Mouse (Mus musculus) embryonic facial prominence, embryonic 13.5 days (tissue): ENCODE results near the gene L3mbtl1. TPM values are rescaled to one million over a fixed set of nuclear protein-coding genes. Genes with fewer than 3 reads are reported as not detected.

Experiments used
- ATAC-seq: fragments of 200-750 bp; cut with Nextera tagmentation; 2 replicates; pipeline ENCODE4 v1.8.0; 2017; ENCODE audit warnings: low read depth; ENCODE audit not compliant: insufficient number of reproducible peaks, insufficient read depth, low FRiP score, low TSS enrichment
- H3K27ac ChIP-seq: fragments of 300-500 bp; sonication (generic); 2 replicates; pipeline ENCODE4 v1.5.1; 2015; ENCODE audit warnings: moderate library complexity, mild to moderate bottlenecking, inconsistent platforms
- H3K27me3 ChIP-seq: fragments of 300-500 bp; sonication (generic); 2 replicates; pipeline ENCODE4 v1.6.1; 2015; ENCODE audit warnings: mild to moderate bottlenecking, inconsistent platforms
- H3K36me3 ChIP-seq: fragments of 300-500 bp; sonication (generic); 2 replicates; pipeline ENCODE4 v1.6.1; 2015; ENCODE audit warnings: mild to moderate bottlenecking, inconsistent platforms
- H3K4me1 ChIP-seq: fragments of 300-500 bp; sonication (generic); 2 replicates; pipeline ENCODE4 v1.6.1; 2015; ENCODE audit warnings: inconsistent platforms
- H3K4me2 ChIP-seq: fragments of 300-500 bp; sonication (generic); 2 replicates; pipeline ENCODE4 v1.6.1; 2015; ENCODE audit warnings: moderate library complexity, mild to moderate bottlenecking, inconsistent platforms
- H3K4me3 ChIP-seq: fragments of 300-500 bp; sonication (generic); 2 replicates; pipeline ENCODE4 v1.5.1; 2015; ENCODE audit warnings: mild to moderate bottlenecking, inconsistent platforms
- H3K9ac ChIP-seq: fragments of 300-500 bp; sonication (generic); 2 replicates; pipeline ENCODE4 v1.6.1; 2015; ENCODE audit warnings: mild to moderate bottlenecking, inconsistent platforms
- H3K9me3 ChIP-seq: fragments of 300-500 bp; sonication (generic); 2 replicates; pipeline ENCODE4 v1.6.1; 2016; ENCODE audit warnings: inconsistent platforms
- WGBS: fragments of 180-500 bp; shearing (Covaris S2); methylation state at CpG from one replicate; pipeline ENCODE4 v1.1.7; 2015; ENCODE audit warnings: mixed read lengths; 5-methylcytosine and 5-hydroxymethylcytosine counted together
- polyA plus RNA-seq: library from polyadenylated mRNA; unstranded; fragments of >200 nt; fragmentation: Nextera tagmentation; extraction: Ambion mirVana; gene quantifications from 2 replicates; pipeline ENCODE4 v1.2.1, GENCODE M21; 2015

Gene L3mbtl1
- polyA plus RNA-seq, 1 experiment from 2014 or later = 0.13 TPM

GRCm38 (mm10) chr2:162999744-163000143 lies 56.5 kb downstream of the L3mbtl1 start:
- WGBS = 38% methylated on average over 3 of the region's 3 CpGs
- H3K36me3 ChIP-seq = no peaks in the 10 kb centered on the region
- ATAC-seq = no peak

GRCm38 (mm10) chr2:163001071-163001470 lies 57.8 kb downstream of the L3mbtl1 start:
- peaks cover 3% of the 10 kb centered on the region; the same call in 1 of the 2 replicates for H3K4me1 ChIP-seq
- no peaks in the 10 kb centered on the region for H3K9me3 ChIP-seq
- no peak overlapping the region for H3K27ac ChIP-seq
- 96% methylated on average over 1 of the region's 1 CpGs for WGBS
- no peaks in the 10 kb centered on the region for H3K27me3 ChIP-seq
- H3K4me2 ChIP-seq = no peak overlapping the region
- no peaks in the 10 kb centered on the region for H3K36me3 ChIP-seq
- no peak overlapping the region for H3K4me3 ChIP-seq
- no peak overlapping the region for H3K9ac ChIP-seq
- ATAC-seq = no peak

More at GRCm38 (mm10) chr2:162999744-163000143, 56.5 kb downstream of the L3mbtl1 start:
- H3K27ac ChIP-seq = no peak overlapping the region
- H3K27me3 ChIP-seq = no peaks in the 10 kb centered on the region
- no peak overlapping the region for H3K4me2 ChIP-seq
- H3K9ac ChIP-seq = no peak overlapping the region
- H3K9me3 ChIP-seq = no peaks in the 10 kb centered on the region
- H3K4me3 ChIP-seq = no peak overlapping the region
- H3K4me1 ChIP-seq = peaks cover 3% of the 10 kb centered on the region; the same call in 1 of the 2 replicates

GRCm38 (mm10) chr2:163007299-163007698 lies 64.0 kb downstream of the L3mbtl1 start:
- H3K4me2 ChIP-seq = no peak overlapping the region
- H3K27me3 ChIP-seq = no peaks in the 10 kb centered on the region
- H3K36me3 ChIP-seq = no peaks in the 10 kb centered on the region
- ATAC-seq = no peak
- no peak overlapping the region for H3K4me3 ChIP-seq
- 73% methylated on average over 4 of the region's 4 CpGs for WGBS
- no peak overlapping the region for H3K27ac ChIP-seq
- H3K4me1 ChIP-seq = no peaks in the 10 kb centered on the region
- no peak overlapping the region for H3K9ac ChIP-seq
- H3K9me3 ChIP-seq = no peaks in the 10 kb centered on the region

DNA sequence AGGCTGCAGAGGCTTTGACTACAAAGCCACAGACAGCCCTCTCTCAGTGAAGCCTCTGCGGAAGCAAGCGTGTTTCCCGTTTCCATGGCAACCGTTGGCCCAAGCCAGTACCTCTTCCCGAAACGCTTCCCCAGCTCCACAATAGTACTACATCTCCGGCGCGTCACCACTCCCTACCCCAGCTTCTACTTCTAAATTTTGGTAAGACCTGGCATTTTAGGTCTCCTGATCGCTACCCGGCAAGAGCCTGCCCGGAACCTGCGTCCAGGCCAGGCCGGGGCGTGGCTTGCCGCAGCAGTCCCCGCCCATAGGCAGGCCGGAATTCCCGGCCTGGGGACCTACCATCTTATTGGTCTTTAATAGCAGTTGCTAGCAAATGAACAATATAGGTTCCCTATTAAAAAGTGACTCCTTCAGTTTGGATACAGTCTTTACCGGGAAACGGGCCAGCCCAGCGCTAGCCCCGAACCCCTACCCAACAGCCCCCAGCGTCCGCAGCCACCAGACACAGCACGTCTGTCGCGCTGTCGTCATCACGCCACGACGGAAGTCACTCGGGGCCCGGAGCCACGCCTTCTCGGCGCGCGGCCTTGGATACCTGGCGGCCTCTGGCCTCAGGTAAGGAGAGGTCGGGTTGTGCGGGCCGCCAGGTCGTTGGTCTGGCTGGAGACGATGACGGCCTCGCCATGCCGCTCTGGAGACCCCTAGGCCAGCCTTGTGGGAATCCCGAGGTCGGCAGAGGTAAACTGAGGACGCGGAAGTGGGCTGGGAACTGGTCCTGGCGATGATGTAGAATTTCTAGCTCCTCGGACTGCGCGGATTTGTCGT lies 73.9 kb downstream of the L3mbtl1 start, which contains the start of gene Ift52:
Gene Ift52 (plus strand): TSS at position 439 of the 828 bp plus-strand sequence.
- H3K9ac ChIP-seq = peak within 1 kb of the TSS; percentile 89
- ATAC-seq = peak; percentile 87
- H3K4me2 ChIP-seq = peak within 1 kb of the TSS; percentile 64
- peak within 1 kb of the TSS; percentile 80 for H3K27ac ChIP-seq
- H3K4me1 ChIP-seq = peaks cover 10% of the 10 kb centered on the region; the same call in 1 of the 2 replicates
- H3K36me3 ChIP-seq = no peaks in the 10 kb centered on the region
- peak within 1 kb of the TSS; percentile 94 for H3K4me3 ChIP-seq
- no peaks in the 10 kb centered on the region for H3K9me3 ChIP-seq
- under 1% methylated on average over 57 of the region's 57 CpGs for WGBS
- H3K27me3 ChIP-seq = no peaks in the 10 kb centered on the region

Other genes starting within 250 kb of the L3mbtl1 start
- 237 and 254 TPM in 2 replicates for gene Srsf6, start 11.9 kb upstream of the L3mbtl1 start, polyA plus RNA-seq
- 0.10 TPM in 1 of 2 replicates, not detected in the other for gene Sgk2, start 43.9 kb downstream of the L3mbtl1 start, polyA plus RNA-seq
- 53.8 and 57.0 TPM in 2 replicates for gene Ift52, start 73.9 kb downstream of the L3mbtl1 start, polyA plus RNA-seq
- gene Mybl2, start 111.2 kb downstream of the L3mbtl1 start, polyA plus RNA-seq = 24.7 and 31.3 TPM in 2 replicates
- not detected in 2 replicates for gene Gtsf1l, start 144.4 kb downstream of the L3mbtl1 start, polyA plus RNA-seq